Mouse (Mus musculus): ENCODE data around the gene Hfe.
A peak's percentile ranks its signal among the peaks of the same experiment; 100 is the strongest.

The Hfe gene

DNA sequence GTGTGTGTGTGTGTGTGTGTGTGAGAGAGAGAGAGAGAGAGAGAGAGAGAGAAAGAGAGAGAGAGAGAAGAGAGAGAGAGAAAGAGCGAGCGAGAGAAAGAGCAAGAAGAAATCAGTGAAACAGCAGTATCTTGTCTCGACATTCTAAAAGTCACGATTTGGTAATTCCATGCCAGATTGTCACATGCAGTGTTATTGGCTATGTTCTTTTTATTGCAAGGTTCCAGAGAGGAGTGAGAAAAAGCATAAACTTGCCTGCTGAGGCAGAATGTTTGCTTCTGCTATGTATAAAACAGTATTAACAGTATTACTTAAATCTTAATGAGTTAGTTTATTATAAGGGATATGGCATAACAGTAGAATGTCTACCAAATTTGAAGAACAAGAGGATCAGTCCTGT lies 24.7 kb downstream of the Hfe start:
- DNase-seq (ENCODE audit: low spot score in 2 of 2): no peak

DNA sequence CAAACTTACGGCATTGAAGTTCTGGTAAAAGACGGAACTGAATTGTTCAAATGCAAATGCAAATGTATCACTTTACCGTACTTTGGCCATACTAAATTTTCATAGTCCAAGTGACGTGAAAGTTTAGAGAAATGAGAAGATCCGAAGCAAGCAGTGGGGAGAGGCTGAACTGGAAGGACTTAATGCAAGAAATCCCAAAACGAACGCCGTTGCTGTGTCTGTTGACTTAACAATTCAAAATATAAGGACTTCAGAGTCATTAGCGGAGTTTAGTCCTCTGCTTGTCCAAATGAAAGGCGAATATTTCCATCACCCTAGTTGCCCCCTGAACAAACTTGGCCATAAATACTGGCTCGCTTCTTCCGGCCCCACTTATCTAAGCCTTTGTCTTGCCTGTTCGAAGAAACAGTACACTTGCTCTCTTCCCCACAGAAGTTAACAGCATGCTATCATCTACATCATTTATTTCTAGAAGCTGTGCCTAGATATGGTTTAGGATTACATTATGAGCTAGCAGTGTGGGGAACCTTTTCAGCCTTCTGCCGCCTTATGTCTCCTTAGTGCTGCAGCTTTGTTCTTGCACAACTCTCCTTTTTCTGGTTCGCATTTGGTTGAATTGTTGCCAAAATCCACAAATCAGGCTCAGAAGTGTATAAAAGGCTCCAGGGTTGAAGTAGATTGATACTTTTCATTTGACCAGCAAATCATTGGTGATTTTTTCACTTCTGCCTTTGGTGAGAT lies 25.4 kb downstream of the Hfe start:
- DNase-seq (ENCODE audit: low spot score in 2 of 2): peak; percentile 41 to 47

DNA sequence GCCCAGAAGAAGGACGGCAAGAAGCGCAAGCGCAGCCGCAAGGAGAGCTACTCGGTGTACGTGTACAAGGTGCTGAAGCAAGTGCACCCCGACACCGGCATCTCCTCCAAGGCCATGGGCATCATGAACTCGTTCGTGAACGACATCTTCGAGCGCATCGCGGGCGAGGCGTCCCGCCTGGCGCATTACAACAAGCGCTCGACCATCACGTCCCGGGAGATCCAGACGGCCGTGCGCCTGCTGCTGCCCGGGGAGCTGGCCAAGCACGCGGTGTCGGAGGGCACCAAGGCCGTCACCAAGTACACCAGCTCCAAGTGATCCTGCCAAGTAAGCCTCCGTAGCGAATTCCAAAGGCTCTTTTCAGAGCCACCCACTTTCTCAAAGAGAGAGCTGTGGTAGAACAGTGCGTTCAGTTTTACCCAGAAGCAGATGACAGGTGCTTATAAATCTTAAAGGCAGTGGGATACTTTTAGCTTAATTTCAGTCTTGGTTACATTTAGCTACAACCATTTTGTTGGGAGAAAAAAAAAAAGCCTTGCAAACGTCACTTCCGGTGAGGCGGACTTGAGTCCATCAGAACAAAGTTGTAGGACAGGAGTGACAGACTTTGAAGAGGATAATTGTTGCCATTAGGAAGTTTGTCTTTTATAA lies 26.2 kb downstream of the Hfe start:
- peak; percentile 66 to 72 for DNase-seq (ENCODE audit: low spot score in 2 of 2)

DNA sequence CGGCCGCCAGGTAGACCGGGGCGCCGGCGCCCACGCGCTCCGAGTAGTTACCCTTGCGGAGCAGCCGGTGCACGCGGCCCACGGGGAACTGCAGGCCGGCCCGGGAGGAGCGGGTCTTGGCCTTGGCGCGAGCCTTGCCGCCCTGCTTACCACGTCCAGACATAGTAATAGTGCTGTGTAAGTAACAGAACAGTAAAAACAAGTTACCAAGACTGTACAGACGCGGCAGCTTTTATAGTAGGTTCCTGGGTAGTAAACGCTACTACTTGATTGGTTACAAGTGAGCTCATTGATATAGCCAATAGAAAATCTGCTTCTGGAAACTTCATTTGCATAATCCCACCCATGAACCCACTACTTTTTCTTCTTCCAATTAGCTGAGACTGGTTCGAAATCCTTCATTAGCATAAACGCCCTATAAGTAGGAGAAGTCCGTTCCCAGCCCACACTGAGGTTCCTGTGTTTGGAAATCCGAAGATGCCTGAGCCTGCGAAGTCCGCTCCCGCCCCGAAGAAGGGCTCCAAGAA lies 26.8 kb downstream of the Hfe start, which contains the start of the genes Hist1h2ac and Hist1h2bc:
Gene Hist1h2ac, minus strand, starts transcription at position 194 of the 527 bp plus-strand sequence.
Gene Hist1h2bc, plus strand, starts transcription at position 445 of the 527 bp plus-strand sequence.
- DNase-seq (ENCODE audit: low spot score in 2 of 2): peak; percentile 87 to 93

DNA sequence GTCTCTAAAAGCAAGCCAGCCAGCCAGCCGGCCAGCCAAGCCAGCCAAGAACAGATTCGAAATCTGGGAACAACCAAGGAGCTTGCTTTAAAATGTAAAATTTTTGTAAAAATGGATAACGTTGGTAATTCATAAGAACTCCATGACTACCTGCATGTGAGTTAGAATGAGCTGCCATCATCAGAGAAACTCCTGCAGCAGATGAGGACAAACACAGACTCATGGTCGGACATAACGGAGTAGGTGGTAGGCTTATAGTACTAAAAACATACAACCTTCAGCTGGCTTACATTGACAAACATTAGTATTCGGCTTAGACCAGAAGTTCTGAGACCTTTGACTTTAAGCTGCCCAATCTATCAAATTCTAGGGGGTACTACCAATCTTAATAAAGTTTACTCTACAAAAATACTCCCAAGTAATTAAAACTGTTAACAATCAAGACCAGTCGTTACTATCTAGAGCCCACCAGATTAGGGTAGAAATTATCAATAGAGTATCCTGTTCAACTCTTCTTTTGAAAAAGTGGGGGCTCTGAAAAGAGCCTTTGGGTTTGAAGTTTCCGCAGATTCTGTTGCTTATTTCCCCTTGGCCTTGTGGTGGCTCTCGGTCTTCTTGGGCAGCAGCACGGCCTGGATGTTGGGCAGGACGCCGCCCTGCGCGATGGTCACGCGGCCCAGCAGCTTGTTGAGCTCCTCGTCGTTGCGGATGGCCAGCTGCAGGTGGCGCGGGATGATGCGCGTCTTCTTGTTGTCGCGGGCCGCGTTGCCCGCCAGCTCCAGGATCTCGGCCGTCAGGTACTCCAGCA lies 27.5 kb downstream of the Hfe start:
- peak; percentile 38 to 42 for DNase-seq (ENCODE audit: low spot score in 2 of 2)

DNA sequence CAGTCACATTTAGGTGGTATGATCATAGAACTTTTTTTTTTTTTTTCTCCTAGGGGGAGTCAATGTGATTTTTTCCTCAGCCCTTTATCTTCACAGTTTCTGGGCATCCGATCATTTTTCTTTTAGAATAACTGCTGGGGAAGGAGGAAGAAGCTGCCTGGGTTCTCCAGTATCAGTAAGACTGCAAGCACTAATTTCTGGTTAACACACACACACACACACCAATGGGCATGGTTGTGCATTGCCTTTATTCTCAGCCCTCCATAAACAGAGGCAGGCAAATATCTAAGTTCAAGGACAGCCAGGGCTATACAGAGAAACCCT lies 28.1 kb downstream of the Hfe start:
- DNase-seq (ENCODE audit: low spot score in 2 of 2): peak in 1 of 2 experiments; percentile 32

DNA sequence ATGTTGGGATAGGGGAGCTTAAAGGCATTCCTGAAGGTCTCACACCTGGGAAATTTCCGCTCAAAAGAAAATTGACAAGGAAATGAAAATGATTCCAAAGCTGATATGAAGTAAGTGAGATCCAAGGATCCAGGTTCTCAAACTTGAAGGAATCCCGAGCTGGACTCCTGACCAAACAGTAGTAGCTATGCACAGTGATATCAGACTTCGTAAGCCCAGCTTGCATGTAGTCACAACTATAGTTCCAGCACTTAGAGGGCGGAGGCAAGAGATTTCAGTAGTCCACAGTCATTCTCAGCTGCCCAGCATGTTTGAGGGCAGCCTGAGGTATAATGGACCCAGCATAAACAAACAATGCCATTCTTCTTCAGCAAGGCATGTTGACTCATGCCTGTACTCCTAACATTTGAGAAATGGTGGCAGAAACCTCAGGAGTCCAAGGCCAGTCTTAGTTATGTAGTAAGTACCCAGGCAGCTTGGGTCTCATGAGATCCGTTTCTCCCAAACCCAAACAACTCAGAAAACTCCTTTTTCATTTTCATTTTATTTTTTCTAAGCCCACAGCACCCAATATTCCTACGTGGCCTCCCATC lies 28.6 kb downstream of the Hfe start:
- DNase-seq (ENCODE audit: low spot score in 2 of 2): peak in 1 of 2 experiments; percentile 28

DNA sequence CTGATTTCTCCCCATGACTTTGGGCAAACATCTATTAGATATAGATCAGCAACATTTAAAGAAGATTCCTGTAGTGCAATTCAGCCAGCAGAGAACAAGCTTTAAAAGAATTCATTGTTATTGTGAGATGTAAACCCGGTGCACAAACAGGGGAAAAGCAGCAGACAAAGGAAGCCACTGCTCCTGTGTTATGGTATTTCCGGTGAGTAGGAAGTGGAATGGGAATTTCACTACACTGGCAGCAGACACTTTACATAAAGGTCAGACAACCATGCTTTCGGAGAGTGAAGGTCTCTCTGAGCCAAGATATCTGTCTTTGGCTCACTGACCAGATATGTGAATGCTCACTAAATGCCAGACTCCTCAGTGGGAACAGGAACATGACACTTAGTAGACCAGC lies 48.1 kb downstream of the Hfe start:
- DNase-seq (ENCODE audit: low spot score in 2 of 2): no peak

DNA sequence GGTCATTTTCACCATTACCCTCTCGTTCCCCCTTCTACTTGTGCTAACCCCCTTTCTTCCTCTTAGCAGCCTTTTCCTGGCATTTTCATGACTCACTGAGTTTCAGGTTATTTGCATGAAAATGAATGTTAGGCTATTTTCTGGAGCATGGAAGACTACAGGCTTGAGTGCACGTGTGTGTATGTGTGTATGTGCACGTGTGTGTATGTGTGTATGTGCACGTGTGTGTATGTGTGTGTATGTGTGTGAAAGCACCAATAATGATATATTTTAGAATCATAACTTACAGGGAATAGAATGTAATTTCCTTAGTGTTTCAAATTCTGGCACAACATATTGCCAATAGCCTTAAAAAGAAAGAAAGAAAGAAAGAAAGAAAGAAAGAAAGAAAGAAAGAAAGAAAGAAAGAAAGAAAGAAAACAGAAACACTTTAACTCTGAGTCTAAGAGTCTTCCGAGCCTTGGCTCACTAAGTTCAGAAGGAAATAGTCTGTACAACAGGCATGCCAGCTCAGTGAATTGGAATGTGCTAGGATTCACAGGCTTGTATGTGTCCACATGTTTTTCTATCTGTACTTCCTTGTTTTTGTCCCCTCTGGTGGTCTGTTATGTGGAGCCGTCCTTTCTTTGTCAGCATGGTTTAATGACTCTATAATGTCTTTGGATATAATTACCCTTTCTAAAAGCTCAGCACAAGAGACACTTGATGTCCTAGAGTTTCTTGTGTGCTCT lies 50.9 kb downstream of the Hfe start:
- DNase-seq (ENCODE audit: low spot score in 2 of 2): no peak

All from spleen, postnatal 10 days (tissue).